Mouse (Mus musculus) lung, adult 2 months (tissue): Measurements from ENCODE around the gene Elovl3.
A peak's percentile ranks its signal among the peaks of the same experiment; 100 is the strongest.

Experiments used
- CTCF ChIP-seq: fragments of 200-500 bp; IDR thresholded peaks from 2 replicates; pipeline ENCODE4 v1.5.1; 2011; ENCODE audit warnings: mild to moderate bottlenecking, low read length, control low read depth; ENCODE audit not compliant: insufficient read depth
- POLR2A ChIP-seq: fragments of 200-500 bp; IDR thresholded peaks from 2 replicates; pipeline ENCODE4 v1.6.1; 2011; ENCODE audit warnings: low read depth, mild to moderate bottlenecking, control low read depth, low read length, borderline replicate concordance; ENCODE audit errors: extremely low read depth

- TF ChIP-seq CTCF (peak; percentile 17; the same call in 1 of the 2 replicates), POLR2A (no peak)
Measured at GRCm38 (mm10) chr19:46086337-46086736, 45.4 kb upstream of the Elovl3 start.
